Mouse (Mus musculus) CD4-positive, CD25-positive, alpha-beta regulatory T cell, adult 4 months (primary cell): Measurements from ENCODE around the gene Sart1. TPM values are rescaled to one million over a fixed set of nuclear protein-coding genes. Genes with fewer than 3 reads are reported as not detected.
"Not testable (repeated sequence)": the region's sequence is repeated elsewhere in the genome, so short reads cannot be mapped to it uniquely, and the experiment has no call there.

ENCODE experiments used
- ATAC-seq: one replicate; pipeline ENCODE4 v1.8.0; 2017
- polyA plus RNA-seq, 2 experiments: library from polyadenylated mRNA; unstranded; fragments of 100-300 nt; shearing (Covaris generic); gene quantifications; one replicate each; pipeline ENCODE4 v1.2.1; 2017

Gene Sart1
- polyA plus RNA-seq, 2 experiments from 2014 or later = 18.1 to 30.1 TPM

DNA sequence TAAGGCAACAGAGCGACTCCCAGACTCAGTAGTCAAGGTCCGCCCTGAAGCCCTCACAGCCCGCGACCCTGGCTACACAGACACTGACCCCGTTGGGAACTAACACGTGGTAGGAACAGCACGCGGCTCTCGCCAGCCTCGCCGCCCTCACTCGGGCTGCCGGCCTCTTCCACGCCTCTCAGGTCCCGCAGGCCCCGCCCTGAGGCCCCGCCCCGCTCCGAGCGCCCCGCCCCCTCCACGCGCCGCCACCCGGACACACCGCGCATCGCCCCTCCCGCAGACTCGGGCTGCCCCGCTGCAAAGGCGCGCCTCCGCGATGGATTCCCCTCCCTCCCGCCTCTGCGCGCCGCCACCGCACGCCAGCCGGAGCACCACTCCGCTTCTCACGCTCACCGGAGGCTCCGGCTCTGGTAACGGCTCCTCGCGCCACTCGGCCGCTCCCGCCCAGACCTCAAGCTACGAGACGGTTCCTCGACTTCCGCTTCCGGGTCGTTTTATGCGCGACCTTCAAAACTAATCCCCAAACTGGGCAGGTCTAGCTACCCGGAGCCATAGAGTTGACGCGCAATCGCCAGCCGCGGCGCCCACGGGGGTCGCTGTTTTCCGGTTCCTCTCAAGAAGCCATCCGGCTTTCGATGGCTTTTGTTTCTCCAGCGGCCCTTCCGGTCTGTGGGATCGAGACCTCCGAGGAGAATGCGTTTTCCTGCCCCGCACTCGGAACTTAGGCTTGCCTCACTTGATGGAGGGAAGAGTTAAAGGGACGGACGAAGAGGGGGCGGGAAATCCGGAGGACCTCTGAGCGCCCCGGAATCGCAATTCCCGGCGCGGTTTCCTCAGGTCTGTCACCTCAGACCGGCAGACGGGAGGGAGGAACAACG, 22.1 kb downstream of the Sart1 start, which contains the start of gene Eif1ad:
TSS of gene Eif1ad (plus strand) at position 567 of the 878 bp plus-strand sequence.
- ATAC-seq = peak; percentile 88

DNA sequence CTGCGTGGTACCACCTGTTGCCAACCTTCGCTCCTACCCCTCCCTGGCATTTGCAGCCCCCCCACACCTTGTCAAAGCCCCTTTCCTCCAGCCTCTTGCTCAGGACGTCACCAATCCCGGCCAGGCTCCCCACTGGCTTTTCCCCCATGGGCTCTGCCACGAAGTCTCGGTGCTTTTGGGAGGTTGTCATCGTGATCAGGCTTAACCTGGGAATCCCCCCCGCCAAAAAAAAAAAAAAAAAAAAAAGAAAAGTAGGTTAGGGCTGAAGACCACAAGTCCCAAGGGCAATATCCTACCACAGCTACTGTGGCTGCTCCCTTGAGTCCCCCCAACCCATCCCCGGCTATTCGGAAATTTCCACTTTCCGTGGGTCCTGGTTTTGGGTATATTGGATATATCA, 22.8 kb downstream of the Sart1 start:
- ATAC-seq = peak; percentile 21

DNA sequence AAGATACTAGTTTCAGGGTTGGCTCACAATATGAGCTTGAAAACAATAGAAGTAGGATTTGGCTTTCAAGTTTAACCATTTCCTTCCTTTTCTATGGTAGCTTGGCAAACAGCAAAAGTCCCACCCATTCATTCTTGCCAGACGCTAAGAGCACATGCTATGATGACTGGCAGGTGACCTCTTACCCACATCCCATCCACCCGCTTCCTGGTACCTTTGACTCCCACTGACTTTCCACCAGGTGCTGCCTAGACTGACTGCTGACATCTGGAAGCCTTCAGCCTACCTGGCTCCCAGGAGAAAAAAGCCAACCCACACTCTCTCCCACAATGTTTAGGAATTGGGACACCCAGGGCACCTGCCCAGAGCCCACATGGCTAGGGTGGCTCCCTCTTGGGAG, 24.4 kb downstream of the Sart1 start:
- ATAC-seq = no peak

DNA sequence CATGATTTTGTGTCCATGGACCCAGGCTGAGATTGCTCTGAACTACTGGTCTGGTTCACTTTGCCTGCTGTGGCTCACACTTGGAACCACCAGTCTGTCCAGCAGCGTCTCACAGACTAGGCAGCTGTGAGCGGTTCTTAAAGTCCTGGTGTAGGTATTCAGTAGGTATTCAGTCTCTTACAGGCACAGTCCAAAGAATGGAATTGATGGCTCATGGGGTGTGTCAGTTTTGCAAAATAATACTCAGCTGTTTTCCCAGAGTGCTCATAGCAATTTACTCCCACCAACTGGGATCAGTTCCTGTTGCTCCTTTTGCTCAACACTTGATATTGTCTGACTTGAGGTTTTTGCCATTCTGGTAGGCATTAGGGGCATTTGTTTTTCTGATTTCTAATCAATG, 26.3 kb downstream of the Sart1 start:
- ATAC-seq = no peak

DNA sequence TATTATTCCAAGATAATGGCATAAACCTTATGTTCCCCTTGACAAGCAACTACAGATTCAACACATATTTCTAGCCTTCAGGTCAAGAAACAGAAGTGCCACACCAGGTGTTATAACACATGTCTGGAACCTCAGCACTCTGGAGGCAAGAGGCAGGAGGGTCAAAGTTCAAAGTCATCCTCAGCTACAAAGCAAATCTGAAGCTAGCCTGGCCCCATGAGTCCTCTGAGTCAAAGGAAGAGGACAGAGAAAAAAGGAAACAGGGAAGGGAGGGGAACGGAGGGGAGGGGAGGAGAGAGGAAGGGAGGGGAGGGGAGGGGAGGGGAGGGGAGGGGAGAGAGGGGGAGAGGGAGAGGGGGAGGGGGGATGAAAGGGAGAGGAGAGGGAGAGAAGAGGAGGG, 32.4 kb downstream of the Sart1 start:
- no peak for ATAC-seq

DNA sequence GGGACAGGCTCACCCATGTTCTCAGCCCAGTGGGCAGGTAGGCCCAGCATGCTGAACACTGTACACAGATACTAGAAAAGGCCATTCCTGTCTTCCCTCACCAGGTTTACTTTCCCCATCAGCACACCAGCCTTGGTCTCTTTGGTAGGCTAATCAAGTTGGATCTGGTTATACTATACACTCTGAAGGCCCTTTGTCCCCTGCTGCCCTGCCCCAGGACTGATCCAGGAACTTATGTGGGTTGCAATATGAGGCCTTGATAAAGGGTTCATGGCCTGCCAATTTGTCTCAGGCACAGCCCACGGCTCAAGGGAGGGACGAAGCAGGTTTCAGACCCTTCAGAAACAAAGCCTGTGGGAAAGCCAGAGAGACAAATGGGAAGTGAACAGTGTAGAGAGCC, 34.9 kb downstream of the Sart1 start:
- ATAC-seq = no peak

DNA sequence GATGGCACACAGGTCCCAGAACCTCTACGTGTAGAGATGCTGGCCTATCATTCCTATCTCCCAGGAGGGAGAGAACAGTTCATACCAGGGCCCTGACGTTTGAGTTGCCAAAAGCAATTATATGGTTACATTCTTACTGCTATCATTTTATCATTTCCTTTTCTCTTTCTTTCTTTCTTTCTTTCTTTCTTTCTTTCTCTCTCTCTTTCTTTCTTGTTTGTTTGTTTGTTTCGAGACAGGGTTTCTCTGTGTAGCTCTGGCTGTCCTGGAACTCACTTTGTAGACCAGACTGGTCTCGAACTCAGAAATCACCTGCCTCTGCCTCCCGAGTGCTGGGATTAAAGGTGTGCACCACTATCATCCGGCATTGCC, 39.0 kb downstream of the Sart1 start, which contains the start of gene Cst6:
TSS of gene Cst6 (minus strand) at position 73 of the 372 bp plus-strand sequence.
- ATAC-seq = not testable (repeated sequence)

DNA sequence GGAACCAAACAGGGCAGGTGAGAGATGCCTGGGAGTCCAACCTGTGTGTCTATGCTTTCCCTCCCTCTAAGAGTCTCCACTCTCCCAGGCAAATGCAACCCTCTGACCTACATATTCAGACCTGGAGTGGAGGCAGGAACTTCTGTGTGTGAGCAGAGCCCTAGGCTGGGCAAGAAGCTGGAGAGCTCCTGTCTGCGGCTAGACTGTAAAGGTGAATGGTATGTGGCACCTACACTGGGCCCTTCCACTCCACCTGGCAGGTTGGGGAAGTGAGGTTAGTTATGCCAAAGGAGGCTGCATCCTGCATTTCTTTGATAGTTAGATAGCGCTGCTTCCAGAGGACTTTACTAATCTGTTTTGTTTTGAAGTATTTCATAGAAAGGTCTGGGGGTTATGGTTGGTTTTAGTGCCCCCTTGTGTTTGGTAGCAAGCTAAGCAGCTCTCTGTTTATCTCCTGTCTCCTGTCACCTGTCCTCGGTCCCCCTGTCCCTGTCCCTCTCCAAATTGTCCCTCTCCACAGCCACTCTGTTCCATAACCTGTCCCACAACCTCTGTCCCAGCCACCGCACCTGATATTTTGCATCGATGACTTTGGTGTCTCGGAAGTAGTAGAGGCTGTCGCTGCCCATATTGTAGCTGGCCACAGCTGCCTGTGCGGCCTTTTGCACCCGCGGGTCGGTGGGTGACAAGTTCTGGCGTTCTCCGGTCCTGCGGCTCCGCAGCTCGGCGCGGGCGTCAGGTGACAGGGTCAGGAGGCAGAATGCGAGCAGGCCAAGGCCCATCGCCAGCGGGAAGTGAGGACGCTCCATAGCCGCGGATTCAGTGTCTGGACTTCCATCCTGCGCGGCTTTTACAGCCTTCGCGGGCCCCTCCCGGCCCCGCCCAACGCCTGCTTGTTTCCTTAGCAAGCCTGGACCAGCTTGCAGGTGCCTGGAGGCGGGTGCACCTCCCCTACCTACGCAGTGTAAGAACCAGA, 39.7 kb downstream of the Sart1 start:
- ATAC-seq = peak; percentile 63

DNA sequence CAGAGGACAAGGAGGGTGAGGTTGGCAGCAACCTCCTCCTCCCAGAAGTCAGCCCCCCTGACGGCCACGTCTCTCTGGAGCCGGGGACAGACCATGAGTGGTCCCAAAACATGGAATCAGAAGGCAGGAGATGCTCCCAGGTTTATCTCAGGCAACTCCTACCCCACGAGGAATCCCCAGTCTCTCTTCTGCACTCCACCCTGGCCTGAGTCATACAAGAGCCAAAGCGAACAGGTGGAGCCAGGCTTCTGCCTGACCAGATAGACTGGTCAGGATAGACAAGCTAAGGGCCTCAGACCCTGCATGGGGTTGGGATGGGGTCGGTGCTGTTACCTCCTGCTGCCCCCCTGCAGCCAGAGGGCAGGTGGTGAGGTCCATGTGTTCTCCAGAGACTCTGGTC, 40.4 kb downstream of the Sart1 start:
- ATAC-seq = no peak

DNA sequence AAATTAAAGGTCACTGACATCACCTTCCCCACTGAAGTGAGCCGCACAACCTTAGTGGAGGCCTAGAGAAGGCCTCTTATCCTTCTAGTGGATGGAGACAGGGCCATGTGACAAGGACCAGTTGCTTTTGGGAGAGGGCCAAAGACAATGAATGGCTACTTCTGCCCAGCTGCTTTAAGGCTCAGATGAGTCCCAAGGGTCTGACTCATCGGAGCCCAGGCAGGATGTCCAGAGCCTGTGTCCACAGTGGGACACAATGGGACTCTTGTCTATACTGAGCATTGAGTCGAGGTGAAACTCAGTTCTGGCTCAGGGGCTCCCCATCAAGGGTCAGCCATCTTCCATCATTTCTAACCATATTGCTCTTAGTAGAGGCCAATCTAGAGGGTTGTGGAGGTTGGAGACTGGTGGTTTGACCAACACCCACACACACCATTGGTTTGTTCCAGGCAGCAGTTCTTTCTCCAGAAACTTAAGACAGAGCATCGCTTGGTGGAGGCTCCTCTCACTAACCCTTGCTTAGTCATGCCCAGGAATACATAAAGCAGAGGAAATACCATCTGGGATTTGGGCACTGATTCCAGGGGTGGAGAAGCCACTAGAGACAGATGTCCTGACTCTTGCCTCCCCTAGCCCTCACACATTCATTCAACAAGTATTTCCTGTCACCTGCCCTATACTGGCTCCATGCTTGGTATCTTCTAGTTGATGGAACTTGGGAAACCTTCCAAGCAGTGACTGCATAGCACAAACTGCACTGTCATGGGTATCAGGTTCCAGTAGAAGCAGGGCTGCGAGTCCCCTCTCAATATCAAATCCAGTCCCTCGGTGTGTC, 43.0 kb downstream of the Sart1 start:
- no peak for ATAC-seq

DNA sequence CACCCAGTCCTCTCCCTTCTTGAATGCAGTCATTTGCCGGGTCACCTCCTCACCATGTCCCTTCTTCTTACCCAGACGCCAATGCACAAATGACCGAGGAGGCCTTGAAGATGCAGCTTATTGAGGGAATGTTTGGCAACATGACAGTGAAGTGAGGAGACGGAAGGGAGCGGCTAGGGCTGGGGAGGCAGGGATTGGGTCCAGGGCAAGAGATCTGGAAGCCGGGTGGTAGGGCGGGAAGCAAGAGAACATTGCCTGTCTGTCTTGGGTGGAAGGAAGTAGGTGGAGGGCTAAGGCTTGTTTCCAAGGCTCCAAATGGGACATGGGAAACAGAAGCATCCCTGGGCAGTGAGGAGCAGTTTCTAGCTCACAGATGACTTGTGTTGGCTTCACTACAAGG, 47.1 kb downstream of the Sart1 start:
- no peak for ATAC-seq

DNA sequence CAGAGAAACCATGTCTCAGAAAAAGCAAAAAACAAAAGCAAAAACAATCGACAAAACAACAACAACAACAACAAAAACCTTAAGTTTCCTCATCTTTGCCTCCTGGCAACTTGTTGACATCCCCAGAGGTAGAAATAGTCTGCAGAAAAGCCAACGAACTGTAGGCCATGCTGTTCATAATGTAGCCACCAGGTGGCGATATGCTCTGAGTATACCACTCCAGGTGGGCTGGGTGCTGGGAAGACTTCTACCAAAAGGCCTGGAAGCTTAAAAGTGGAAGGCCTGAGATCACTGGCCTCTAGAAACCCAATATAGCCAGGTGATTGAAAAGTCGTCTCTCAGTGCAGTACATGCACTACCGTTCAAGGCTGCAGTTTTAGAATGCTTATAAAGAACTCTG, 50.5 kb downstream of the Sart1 start:
- no peak for ATAC-seq

DNA sequence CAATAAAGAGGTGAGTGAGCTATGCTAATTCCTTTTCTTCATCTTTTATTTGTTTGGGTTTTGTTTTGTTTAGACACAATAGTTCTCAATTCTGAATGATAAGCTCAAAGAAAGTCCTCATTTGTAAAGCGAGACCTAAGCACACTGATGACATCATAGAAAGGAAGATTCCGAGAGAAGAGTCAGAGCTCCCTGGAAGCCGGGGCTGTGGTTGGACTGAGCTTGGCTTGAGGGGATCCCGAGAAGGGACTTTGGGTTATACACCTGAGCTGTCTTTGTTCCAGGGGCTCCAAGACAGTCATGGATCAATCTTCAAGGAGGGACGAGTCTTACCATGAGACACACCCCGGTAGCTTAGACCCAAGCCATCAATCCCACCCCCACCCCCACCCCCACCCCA, 53.1 kb downstream of the Sart1 start, which contains the start of gene Catsper1:
TSS of gene Catsper1 (plus strand) at position 301 of the 400 bp plus-strand sequence.
- ATAC-seq = no peak

DNA sequence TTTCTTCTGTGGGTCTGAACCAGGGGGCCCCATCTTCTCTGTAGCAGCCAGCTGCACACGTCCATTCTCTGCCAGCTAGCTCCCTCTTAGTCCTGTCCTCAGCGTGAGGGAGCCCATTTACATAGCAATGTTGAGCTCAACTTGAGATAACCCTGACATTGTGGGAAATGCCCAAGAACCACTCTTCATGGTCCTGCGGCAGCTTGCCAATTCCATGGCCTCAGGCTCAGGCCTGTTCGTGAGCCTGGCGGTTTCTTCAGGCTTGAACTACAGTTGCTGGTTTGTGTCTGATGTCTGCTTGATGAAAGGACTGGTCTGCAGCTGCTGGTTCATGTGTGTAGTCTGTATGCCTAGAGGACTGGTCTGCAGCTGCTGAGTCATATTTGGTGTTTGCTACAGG, 53.8 kb downstream of the Sart1 start:
- ATAC-seq = no peak

DNA sequence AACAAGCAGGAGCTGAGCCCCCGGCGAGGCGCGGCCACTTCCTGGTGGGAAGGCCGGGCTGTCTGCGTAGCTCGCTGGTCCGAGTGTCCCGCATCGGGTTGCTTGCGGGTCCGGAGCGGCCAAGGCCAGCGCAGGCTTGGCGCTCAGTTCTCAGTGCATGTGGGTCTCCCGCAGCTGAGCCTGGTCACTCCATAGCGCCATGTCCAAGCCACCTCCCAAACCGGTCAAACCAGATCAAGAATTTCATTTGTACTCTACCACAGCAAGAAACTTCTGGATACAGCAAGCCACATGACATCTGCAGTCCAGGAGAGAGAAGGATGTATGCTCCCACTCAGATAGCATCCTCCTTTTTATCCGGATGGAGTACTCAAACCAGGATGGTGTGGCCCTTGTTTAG, 60.5 kb downstream of the Sart1 start:
- no peak for ATAC-seq

Other genes with a start within 250 kb of the Sart1 start
- gene Pacs1, start 115.6 kb downstream of the Sart1 start, polyA plus RNA-seq = 10 to 100 TPM; 16.5 to 21.9 TPM
- gene Sf3b2, start 93.2 kb downstream of the Sart1 start, polyA plus RNA-seq = 100 to 1,000 TPM; 341 to 465 TPM
- under 1 TPM in 1 of 2 experiments, not detected in 1; 0.15 TPM for gene Gal3st3, start 90.4 kb downstream of the Sart1 start, polyA plus RNA-seq
- not detected for gene Catsper1, start 53.0 kb downstream of the Sart1 start, polyA plus RNA-seq
- gene Cst6, start 39.1 kb downstream of the Sart1 start, polyA plus RNA-seq = 1 to 10 TPM; 2.7 to 3.2 TPM
- 10 to 100 TPM; 46.1 to 57.1 TPM for gene Eif1ad, start 22.0 kb downstream of the Sart1 start, polyA plus RNA-seq
- gene Banf1, start 21.5 kb downstream of the Sart1 start, polyA plus RNA-seq = 100 to 1,000 TPM; 246 to 256 TPM
- not detected for gene Tsga10ip, start 13.8 kb upstream of the Sart1 start, polyA plus RNA-seq
- gene Drap1, start 36.3 kb upstream of the Sart1 start, polyA plus RNA-seq = 10 to 100 TPM; 56.0 to 57.2 TPM
- gene AI837181, start 36.4 kb upstream of the Sart1 start, polyA plus RNA-seq = 10 to 100 TPM; 20.8 to 28.7 TPM
- not detected for gene Fosl1, start 58.8 kb upstream of the Sart1 start, polyA plus RNA-seq
- under 1 TPM; 0.48 to 0.83 TPM for gene Ccdc85b, start 69.2 kb upstream of the Sart1 start, polyA plus RNA-seq
- 100 to 1,000 TPM in 1 of 2 experiments, 10 to 100 TPM in 1; 86.2 to 159 TPM for gene Fibp, start 71.9 kb upstream of the Sart1 start, polyA plus RNA-seq
- 100 to 1,000 TPM; 136 to 191 TPM for gene Ctsw, start 79.8 kb upstream of the Sart1 start, polyA plus RNA-seq
- gene Efemp2, start 85.3 kb upstream of the Sart1 start, polyA plus RNA-seq = 1 to 10 TPM; 1.5 to 4.6 TPM
- 10 to 100 TPM; 44.8 to 51.5 TPM for gene Mus81, start 99.7 kb upstream of the Sart1 start, polyA plus RNA-seq
- gene Cfl1, start 101.8 kb upstream of the Sart1 start, polyA plus RNA-seq = 1,000 to 10,000 TPM; 1,977 to 2,151 TPM
- gene 1700020D05Rik, start 115.1 kb upstream of the Sart1 start, polyA plus RNA-seq = not detected
- gene Snx32, start 121.8 kb upstream of the Sart1 start, polyA plus RNA-seq = 10 to 100 TPM; 20.2 to 23.6 TPM
- gene Ovol1, start 171.9 kb upstream of the Sart1 start, polyA plus RNA-seq = not detected
- gene Ap5b1, start 179.3 kb upstream of the Sart1 start, polyA plus RNA-seq = 1 to 10 TPM; 3.8 to 7.4 TPM
- gene Rnaseh2c, start 213.2 kb upstream of the Sart1 start, polyA plus RNA-seq = 100 to 1,000 TPM in 1 of 2 experiments, 10 to 100 TPM in 1; 55.0 to 102 TPM
- 10 to 100 TPM; 38.8 to 84.9 TPM for gene Kat5, start 221.5 kb upstream of the Sart1 start, polyA plus RNA-seq
- 100 to 1,000 TPM; 111 to 174 TPM for gene Rela, start 248.8 kb upstream of the Sart1 start, polyA plus RNA-seq